Mouse (Mus musculus): ENCODE results near the gene Ctnnb1.

- no peak for TF ChIP-seq POLR2A (IDR thresholded peaks at IDR 0.05; ENCODE audit: borderline replicate concordance, control insufficient read depth, low read depth, low read length)
- TF ChIP-seq CTCF (IDR thresholded peaks at IDR 0.05; ENCODE audit: control insufficient read depth, insufficient read depth, low read length): no peak
Observed at GRCm38 (mm10) chr9:120981777-120982176, 52.8 kb downstream of the Ctnnb1 start.
